Mouse (Mus musculus): ENCODE measurements around the gene Mlst8.

GRCm38 (mm10) chr17:24488662-24489264 lies 9.9 kb upstream of the Mlst8 start:
- TF ChIP-seq POLR2A (IDR thresholded peaks at IDR 0.05; ENCODE audit: insufficient read depth, low read length) (no peak), CTCF (IDR thresholded peaks at IDR 0.05; ENCODE audit: low read depth, low read length) (no peak), EP300 (IDR thresholded peaks at IDR 0.05; ENCODE audit: insufficient read depth, low read depth, low read length) (no peak)
